In the genomic region with DNA sequence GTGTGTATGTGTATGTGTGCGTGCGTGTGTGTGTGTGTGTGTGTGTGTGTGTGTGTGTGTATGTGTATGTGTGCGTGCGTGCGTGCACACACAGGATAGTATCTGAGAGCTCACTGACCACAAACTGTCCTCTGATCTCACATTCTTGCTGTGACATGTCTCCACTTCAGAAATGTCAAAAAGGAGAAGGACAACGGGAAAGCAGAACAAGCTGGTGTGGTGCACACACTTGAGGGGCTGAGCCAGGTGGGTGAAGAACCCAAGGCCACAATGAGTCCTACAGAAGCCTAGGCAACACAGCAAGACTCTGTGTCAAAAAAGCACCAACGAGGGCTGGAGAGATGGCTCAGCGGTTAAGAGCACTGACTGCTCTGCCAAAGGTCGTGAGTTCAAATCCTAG, we compare ENCODE assay signal across 26 mouse cellular contexts. TPM values are rescaled to one million over a fixed set of nuclear protein-coding genes. Genes with fewer than 3 reads are reported as not detected.
DNase-seq lines count a peak whose midpoint lies in the region; ATAC-seq lines count a peak whose summit lies in the region.
"Had no signal": no experiment of that assay in that cellular context is flagged by ENCODE, and none has a peak within 500 bp of the region (broad histone marks: within the 10 kb centered on the region; RNA-seq: fewer than 3 reads in every experiment).

No protein-coding gene starts in this region.

- no peaks in the 10 kb centered on the region for H3K36me3 ChIP-seq in hindbrain, embryonic 16.5 days (ENCODE audit: control insufficient read depth, insufficient read depth, low read length)
- H3K36me3 ChIP-seq: embryonic facial prominence, embryonic 12.5 days; embryonic facial prominence, embryonic 15.5 days; intestine, embryonic 15.5 days had no signal

- ATAC-seq in common myeloid progenitor, adult 5-6 weeks (replicated peaks; ENCODE audit: low read depth, poor library complexity, severe bottlenecking), result peak; percentile 59
- peak; percentile 74 for ATAC-seq in megakaryocyte, adult 5-6 weeks (ENCODE audit: poor library complexity, severe bottlenecking)
- no peak for ATAC-seq in hindbrain, embryonic 16.5 days
- ATAC-seq: activated CD4-positive, CD25-positive, alpha-beta regulatory T cell, adult 4 months; forebrain, embryonic 14.5 days; intestine, embryonic 15.5 days had no signal

- H3K27me3 ChIP-seq in hindbrain, embryonic 16.5 days (replicated peaks; ENCODE audit: control insufficient read depth, insufficient read depth, low read length), result no peaks in the 10 kb centered on the region
- H3K27me3 ChIP-seq: embryonic facial prominence, embryonic 12.5 days; embryonic facial prominence, embryonic 15.5 days; heart, embryonic 13.5 days; hindbrain, embryonic 12.5 days; hindbrain, embryonic 15.5 days; intestine, embryonic 15.5 days had no signal

- no peaks in the 10 kb centered on the region for H3K9me3 ChIP-seq in hindbrain, embryonic 16.5 days (ENCODE audit: control insufficient read depth, low read length)
- H3K9me3 ChIP-seq: embryonic facial prominence, embryonic 12.5 days; embryonic facial prominence, embryonic 15.5 days; heart, embryonic 10.5 days; heart, embryonic 13.5 days; hindbrain, embryonic 12.5 days; hindbrain, embryonic 15.5 days; intestine, embryonic 15.5 days had no signal

- no peak overlapping the region for H3K27ac ChIP-seq in hindbrain, embryonic 16.5 days (ENCODE audit: low read depth, low read length)
- H3K27ac ChIP-seq: embryonic facial prominence, embryonic 12.5 days; embryonic facial prominence, embryonic 15.5 days; heart, embryonic 10.5 days; heart, embryonic 13.5 days; hindbrain, embryonic 12.5 days; hindbrain, embryonic 15.5 days; intestine, embryonic 15.5 days had no signal

- peak; percentile 21 for DNase-seq in 416B (ENCODE audit: low read depth)
- DNase-seq in left cerebral cortex, postnatal 4 days, result no peak
- DNase-seq in cerebellum, postnatal 25 days, result no peak
- DNase-seq: adrenal gland, adult 8-10 months; adrenal gland, postnatal 25 days; cerebellum, adult 11-12 months; cerebellum, adult 8-10 months; cerebellum, postnatal 10 days; gastrocnemius, postnatal 10 days; gastrocnemius, postnatal 36 days; heart, adult 18-20 months; heart, postnatal 14 days; heart, postnatal 4 days; kidney, adult 11 months had no signal

- no peak overlapping the region for H3K9ac ChIP-seq in hindbrain, embryonic 16.5 days (ENCODE audit: low read depth, low read length)
- H3K9ac ChIP-seq: embryonic facial prominence, embryonic 12.5 days; embryonic facial prominence, embryonic 15.5 days; heart, embryonic 13.5 days; hindbrain, embryonic 12.5 days; hindbrain, embryonic 15.5 days; intestine, embryonic 15.5 days had no signal

- no peak overlapping the region for H3K4me3 ChIP-seq in hindbrain, embryonic 16.5 days (ENCODE audit: low read length)
- H3K4me3 ChIP-seq: embryonic facial prominence, embryonic 12.5 days; embryonic facial prominence, embryonic 15.5 days; heart, embryonic 10.5 days; heart, embryonic 13.5 days; hindbrain, embryonic 12.5 days; hindbrain, embryonic 15.5 days; intestine, embryonic 15.5 days had no signal

- intact Hi-C loops in left cerebral cortex, postnatal 4 days (cut with DNase I), result no loop called here

- whole genome bisulfite sequencing in hindbrain, embryonic 16.5 days, result 88% methylated on average over 5 of the region's 9 CpGs

- H3K4me2 ChIP-seq in hindbrain, embryonic 16.5 days (ENCODE audit: low read length), result no peak overlapping the region
- H3K4me2 ChIP-seq: embryonic facial prominence, embryonic 12.5 days; embryonic facial prominence, embryonic 15.5 days; heart, embryonic 13.5 days; hindbrain, embryonic 12.5 days; hindbrain, embryonic 15.5 days; intestine, embryonic 15.5 days had no signal

- no peaks in the 10 kb centered on the region for H3K4me1 ChIP-seq in hindbrain, embryonic 16.5 days (ENCODE audit: control insufficient read depth, insufficient read depth, low read depth, low read length)
- H3K4me1 ChIP-seq: embryonic facial prominence, embryonic 12.5 days; embryonic facial prominence, embryonic 15.5 days; heart, embryonic 10.5 days; heart, embryonic 13.5 days; hindbrain, embryonic 12.5 days; hindbrain, embryonic 15.5 days; intestine, embryonic 15.5 days had no signal

RNA-seq across cellular contexts. Expression of a gene that starts 35.1 kb away (rescaled TPM):
- 46.1 and 50.9 TPM in 2 replicates for total RNA-seq in common myeloid progenitor, adult 5-6 weeks (2017)
- total RNA-seq in megakaryocyte, adult 5-6 weeks (2015), result 50.1 TPM in 2 replicates
- 88.1 and 100 TPM in 2 replicates for total RNA-seq in megakaryocyte, adult 5-6 weeks (2017)
- polyA plus RNA-seq in hindbrain, embryonic 16.5 days (2015; fragmentation: Nextera tagmentation; extraction: Ambion mirVana), result 152 and 179 TPM in 2 replicates
- total RNA-seq in left cerebral cortex, postnatal 4 days (2021), result 100 to 1,000 TPM; 123 to 129 TPM
